Mouse (Mus musculus): Measurements from ENCODE around the gene Rpia.
A peak's percentile ranks its signal among the peaks of the same experiment; 100 is the strongest.
"Not testable (repeated sequence)": the region's sequence is repeated elsewhere in the genome, so short reads cannot be mapped to it uniquely, and the experiment has no call there.

The Rpia gene

DNA sequence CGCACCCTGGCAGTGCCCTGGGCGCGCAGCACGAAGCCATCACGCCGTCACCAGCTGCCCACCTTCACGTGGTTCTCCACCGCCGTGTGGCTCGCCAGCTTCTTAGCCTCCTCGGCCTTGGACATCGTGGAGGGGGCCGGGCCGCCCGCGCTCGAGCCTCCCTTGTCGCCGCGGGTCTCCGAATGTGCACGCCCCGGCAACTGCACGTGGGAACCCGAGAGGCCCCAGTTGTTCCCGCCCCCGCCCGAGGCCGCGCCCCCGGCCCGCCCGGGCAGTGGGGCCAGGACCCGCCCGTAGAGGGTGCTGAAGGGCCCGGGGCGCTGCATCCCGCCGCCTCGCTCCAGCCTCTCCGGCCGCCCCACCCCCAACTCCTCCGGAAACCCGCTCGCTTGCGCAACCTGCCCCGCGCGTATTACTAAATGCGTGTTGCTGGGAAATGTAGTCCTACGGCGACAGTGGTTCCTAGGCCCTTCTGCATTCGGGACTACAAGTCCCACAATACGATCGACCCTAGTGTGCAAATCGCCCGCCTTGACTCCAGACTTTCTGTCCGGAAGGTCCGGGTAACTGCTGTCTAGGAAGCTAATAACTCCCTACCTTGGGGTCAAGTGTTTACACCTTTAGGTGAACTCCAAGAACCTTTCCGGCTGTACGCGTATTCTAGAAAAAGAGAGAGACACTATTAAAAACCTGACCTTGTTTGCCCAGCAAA is at the start of gene Rpia:
Gene Rpia, minus strand, starts transcription at position 409 of the 712 bp plus-strand sequence.
- peak; percentile 99 for DNase-seq

DNA sequence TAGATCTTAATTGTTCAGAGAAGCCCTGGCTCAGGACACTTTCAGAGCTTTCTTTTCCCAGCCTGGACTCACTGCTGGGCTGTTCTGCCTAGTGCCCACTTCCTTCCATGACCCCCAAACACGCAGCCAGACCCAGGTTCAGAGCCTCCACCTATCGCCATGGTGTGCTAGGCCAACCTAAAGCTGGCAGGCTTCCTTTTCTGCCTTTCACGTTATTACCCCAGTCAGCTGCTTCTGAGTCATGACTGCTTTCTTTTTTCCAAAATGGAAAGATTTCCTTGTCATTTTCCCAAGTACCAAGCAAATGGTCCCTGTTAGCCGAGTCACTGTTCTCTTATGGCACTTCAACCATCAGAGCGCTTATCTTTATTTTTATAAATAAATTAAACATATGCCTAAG is 48.2 kb upstream of the Rpia start:
- no peak for DNase-seq

DNA sequence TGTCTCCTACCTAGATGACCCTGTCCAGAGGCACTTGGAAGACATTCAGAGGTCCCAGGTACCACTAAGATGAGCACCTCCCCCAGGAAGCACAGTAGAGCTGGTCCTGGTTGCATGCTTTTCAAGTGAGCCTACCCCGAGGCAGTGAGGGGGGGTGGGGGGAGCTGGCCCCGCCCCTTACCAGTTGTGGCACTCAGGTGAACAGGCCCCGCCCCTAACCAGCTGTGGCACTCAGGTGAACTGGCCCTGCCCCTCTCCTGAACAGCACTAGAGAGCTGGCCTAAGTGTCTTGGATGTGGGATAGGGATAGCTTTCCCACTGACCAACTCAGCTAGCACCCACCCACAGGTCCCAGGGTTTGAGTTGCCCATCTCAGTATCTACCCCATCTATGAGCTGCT is 46.5 kb upstream of the Rpia start:
- no peak for DNase-seq

DNA sequence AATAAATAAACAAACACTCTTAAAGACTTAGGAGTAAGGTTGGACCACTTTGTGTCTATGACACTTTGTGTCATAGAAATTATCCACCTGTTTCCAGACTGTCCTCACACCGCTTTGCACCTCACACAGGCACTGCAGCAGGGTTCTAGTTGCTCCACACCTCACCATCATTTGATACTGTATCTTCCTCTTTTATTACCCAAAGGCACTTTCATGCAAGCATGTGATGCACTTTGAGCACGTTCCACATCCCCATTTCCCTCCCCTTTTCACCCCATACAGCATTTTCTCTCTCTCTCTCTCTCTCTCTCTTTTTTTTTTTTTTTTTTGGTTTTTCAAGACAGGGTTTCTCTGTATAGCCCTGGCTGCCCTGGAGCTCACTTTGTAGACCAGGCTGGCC is 45.3 kb upstream of the Rpia start:
- DNase-seq, result no peak

DNA sequence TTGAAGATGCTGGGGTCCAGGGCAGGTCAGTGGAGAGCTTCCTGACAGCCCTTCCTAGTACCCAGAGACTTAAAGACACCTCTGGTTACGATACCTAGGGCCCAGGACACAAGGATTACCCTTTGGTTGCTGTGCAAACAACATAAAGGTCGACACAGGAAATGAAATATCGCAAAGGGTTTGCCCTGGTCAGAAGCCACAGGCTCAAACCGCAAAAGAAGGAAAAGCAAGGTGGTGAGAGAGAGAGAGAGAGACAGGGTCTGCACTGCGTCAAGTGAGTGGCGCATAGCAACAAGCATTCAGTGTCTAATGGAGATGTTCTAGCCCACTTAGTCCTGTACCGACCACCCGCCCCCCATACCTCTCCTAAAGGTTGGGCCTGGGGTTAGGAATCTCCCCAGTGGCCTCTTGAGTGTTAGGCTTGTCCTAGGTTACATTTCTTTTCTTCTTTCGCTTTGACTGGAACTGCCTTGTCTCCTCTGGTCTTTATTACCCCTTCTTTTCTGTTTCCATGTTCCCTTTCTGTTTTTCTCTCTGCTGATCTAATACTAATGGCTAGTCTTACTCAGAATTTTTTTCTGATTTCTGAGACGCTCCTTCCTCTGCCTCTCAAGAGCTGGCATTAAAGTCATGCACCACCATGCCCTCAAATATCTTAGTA is 39.3 kb upstream of the Rpia start:
- no peak for DNase-seq

DNA sequence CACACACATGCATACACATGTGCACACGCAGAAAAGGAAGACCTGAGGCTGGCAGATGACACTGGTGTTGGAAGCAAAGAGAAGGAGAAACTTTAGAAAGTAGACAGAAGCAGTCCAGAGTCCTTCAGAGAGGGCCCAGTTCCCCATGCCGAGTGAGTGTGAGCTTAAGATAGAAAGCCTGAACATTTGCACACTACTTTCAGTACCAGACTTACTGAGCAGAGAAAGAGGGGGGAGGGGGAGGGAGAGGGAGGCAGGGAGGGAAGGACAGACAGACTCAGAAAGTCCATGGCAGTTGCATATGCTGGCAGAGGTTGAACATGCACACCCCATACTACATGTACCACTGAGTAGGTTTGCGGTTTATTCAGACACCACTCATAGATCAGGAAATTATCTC is 38.5 kb upstream of the Rpia start:
- DNase-seq, result no peak

DNA sequence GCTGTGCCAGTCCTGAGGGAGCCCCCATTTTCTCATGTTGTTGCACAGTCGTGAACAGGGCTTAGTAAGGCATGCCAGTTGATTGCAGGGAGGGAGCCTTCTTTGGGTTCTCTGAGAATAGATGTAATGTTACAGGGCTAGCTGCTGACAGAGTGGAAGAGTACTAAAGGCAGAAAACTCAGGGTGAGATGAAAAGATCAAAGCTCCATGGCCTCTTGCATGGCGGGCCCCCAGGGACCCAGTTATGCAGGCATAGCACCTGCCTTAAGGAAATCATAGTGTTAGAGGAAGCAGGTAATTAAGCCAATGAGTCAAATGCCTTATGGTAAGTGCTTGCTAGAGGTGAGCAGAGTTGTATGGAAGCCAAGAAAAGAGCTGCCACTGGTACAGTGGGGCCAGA is 37.4 kb upstream of the Rpia start:
- no peak for DNase-seq

DNA sequence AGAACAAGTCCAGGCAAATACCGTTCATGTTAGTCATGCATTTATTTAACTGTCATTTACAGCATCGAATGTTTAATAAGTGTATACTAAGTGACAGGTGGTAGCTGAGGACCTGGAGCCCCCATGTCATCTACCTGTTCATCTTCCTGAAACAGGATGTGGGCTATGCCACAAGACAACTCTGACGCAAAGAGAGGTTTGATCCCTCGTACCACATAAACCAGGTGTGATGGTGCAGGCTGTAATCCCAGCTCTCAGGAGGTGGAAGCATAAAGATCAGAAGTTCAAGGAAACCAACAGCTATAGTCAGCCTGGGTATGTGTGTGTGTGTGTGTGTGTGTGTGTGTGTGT is 32.9 kb upstream of the Rpia start:
- no peak for DNase-seq

DNA sequence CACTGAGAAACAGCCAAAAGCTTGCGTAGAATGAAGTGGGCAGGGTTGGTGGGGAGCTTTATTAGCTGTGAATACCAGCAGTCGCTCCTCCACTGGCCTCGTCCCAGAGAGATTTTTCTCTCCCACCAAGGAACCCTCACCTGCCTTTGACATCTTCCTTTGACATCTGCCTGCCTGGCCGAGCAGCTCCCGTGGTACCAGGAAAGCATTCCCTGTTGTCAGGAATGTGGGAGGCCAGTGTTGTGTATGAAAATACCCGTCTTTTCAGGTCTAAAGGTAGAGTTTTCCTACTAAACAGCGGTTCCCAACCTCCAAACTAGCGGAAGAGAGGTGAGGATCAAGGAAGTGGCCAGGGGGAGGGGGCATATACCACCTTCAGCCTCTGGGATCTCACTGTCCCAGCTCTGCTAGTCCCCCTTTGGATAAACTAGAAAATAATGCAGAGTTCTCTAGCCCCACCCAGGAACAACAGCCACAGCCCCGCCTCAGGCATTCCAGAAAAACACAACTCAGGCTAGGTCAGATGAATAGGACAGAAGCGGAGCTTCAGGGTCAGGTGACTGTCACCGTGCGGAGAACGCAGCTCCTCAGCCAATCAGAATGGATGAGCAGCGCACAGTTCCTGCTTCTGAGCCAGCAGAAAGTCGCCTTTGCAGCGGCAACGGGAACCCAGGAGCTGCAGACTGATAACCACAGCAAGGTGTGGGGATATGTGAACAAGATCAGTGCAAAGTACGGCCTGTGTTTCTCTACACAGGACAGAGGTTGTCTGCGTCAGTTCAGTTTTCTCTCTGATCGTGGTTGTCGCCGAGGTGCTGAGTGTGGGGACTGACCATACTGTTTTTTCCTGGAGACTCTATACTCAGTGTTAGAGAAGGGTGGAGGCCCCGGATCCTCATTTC is 32.3 kb upstream of the Rpia start:
- peak; percentile 80 for DNase-seq

DNA sequence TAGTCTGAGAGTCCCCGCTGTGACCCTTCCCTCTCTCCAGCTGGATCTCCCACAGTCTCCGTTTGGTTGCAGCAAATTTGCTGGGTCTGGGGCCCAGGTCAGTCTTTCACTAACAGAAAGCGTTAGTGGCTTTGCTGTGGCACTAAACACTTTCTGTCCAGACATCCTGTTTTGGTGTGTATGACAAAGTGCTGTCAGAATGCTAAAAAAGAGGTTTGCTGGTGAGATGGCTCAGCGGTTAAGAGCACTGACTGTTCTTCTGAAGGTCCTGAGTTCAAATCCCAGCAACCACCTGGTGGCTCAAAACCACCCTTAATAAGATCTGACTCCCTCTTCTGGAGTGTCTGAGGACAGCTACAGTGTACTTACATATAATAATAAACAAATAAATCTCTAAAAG is 31.2 kb upstream of the Rpia start:
- DNase-seq, result not testable (repeated sequence)

DNA sequence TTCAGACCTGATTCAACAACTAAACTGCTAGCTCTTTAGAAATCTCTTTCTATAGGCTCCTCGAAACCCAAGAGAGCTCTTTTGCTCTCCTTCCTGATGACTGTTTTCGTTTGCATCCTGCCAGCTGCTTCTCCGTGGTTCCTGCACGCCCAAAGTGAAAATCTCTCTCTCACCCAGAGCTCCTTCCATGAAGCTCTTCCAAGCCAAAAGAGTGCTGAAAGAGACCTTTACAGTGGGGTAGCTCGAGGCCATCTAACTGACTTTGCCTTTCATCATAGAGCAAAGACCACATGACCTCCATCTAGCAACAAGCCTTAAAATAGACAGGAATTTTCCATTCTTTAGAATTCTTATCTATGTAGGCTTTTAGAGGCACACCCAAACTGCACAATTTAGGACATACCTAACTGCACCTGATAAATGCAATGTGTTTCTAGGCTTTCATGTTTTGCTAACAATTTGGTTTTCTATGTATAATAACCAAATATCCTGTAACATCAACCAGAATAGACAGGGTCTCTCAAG is 30.4 kb upstream of the Rpia start:
- DNase-seq, result no peak

DNA sequence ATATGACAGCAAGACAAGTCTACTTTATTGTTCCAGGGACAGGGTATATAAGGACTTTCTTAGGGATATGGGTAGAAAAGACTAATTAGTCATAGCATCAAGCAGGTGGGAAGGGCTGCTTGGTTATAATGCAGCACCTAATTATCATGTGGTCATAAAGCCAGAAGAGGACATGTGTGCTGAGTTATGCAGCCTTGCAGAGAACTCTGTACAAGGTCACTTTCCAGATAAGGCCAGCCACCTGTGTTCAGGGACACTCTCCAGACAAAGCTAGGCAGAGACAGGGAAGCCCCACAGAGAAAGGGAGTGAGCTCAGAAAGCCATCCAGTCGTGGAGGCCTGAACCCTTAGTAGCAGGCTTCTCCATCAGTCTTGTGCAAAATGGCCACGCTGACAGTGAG is 29.5 kb upstream of the Rpia start:
- DNase-seq, result no peak

DNA sequence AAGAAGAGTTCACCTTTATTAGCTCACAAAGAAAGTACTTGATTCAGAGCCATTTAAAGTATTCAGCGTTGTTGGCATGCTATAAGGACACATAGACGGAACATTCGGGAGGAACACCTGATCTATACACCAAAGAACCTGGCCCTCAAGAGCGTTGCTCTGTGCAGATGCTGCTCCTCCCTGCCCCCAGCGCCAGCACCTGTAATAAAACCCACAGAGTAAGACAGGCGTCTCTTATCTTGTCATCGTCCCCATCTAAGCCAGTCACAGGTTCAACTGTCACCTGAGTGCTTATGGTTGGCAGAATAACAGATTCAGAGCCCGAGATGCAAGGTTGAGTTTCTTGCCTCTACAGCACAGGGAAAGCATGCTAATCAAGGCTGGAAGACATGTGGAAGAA is 23.4 kb upstream of the Rpia start:
- no peak for DNase-seq

DNA sequence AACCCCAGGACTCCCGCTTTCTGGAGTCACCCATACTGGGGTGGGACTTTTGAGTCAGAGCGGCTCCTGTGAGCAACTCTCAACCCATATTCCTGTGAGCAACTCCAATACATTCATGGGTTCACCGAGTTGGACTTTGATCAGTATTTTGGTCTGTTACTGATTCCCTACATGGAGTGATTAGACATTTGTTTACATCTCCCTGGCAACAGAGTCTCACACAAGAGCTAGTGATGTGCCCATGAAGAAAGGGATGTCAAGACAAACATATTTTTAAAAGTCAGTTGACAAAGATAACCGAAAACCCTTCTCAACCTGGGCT is 22.6 kb upstream of the Rpia start:
- no peak for DNase-seq

DNA sequence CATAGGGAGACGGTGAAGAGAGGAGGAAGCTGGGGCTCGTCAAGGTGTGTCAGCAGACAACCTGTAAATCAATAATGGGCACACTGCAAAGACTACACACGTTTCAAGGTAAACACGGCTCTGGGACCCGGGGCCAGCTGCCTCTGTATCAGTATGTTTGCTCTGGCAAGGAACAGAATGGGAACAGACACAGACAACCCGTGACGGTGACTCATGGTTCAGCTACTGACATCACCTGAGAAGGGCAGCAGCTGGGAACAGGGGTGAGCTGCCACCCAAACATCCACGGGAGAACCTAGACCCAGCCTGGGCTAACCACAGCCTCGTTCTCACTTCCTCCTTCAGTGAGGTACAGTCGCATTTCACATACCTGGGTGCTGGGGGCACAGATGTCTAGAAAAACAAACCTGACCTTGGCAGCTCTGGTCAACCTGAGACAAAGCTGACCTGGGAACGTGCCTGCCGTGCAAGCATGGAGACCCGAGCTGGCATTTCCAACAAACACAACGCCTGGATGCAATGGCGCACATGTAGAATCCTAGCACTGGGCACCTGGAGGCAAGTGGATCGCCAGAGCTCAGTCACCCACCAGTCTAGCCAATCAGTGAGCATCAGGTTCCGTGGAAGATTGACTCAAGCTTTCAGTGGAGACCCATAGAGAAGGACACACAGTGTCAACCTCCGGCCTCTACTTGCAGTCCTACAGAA is 22.0 kb upstream of the Rpia start:
- no peak for DNase-seq

DNA sequence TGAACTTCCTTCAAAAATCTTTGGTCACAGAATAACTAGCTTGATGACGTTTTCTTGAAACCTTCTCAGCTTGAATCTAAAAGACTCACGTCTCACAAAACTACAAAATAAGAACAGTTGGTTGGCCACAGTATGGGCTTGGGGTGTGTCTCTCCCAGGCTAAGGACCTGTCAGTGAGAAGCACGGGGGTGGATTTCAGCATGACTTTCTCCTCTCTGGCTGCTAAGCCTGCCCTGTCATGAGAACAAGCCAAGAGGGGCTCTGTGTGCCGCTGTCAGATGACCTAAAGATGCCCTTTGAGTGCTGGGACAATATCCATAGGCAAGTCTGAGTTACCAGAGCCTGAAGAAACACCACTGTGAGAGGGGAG is 20.5 kb upstream of the Rpia start:
- DNase-seq, result no peak

DNA sequence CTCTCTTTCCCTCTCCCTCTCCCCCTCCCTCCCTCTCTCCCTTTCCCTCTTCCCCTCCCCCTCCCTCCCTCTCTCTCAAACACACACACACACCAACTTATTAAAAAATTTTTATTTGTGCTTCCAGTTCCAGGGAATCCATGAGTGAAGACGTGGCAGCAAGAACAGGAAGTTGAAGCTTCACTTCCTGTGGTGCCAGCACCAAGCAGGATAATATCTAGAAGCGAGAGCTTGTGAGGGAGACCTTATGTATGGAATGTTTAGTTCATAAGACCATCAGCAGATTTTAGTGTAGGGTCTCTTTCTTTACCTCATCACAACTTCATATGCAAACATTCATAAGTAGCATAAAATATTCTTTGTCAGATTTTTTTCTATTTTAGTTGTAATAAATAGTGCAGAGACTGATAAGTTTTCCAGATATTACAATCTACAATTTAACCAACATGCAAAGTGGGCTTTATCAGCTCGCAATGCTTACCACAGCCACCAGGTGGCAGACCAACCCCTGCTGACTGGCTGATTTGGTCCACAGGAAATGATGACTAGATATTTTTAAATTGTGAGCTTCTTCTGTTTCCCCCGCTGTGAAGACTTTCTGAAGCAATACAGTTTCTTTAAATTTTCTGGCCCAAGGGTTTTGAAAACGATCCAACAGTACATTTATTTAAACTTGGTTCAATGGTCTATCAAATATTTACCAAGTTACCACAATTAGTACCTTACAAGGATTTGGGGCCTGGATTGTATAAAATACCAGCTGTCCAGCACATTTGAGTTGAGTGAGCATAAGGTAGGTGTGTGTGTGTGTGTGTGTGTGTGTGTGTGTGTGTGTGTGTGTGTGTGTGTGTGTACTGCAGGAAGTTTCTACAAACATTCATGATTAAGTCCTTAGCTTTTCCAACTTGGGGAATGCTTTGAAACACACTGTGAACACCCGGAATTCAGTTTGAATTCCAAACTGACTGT is 19.8 kb upstream of the Rpia start:
- peak; percentile 73 for DNase-seq

DNA sequence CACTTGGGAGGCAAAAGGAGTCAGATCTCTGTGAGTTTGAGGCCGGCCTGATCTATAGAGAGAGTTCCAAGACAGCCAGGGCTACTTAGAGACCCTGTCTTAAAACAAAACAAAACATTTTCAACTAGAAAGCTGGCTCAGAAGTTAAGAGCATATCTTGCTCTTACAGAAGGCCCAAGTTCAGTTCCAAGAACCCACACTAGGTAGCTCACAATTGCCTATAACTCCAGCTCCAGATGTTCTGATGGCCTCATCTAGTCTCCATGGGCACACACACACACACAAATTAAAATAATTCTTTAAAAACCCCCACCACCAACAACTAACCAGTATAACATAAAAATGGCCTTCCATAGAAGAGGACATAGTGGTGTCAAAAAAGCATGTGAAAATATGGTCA is 18.5 kb upstream of the Rpia start:
- DNase-seq, result no peak

DNA sequence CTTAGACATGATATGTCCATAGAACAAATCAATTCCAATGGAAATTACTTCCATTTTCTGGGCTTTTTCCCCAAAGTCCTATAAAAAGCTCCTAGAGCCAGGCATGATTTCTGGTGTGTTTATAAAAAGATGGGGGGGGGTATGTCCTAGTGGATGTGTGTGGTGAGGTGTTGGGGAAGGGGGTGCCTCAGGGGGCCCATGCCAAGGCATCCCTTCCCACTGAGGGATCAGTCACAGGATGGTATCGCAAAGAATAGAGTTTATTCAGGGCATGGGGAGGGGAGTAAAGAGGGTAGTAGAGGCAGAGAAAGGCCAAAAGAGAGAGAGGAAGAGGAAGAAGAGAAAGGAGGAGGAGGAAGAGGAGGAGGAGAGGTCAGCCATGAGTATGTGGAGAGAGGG is 14.5 kb upstream of the Rpia start:
- no peak for DNase-seq

DNA sequence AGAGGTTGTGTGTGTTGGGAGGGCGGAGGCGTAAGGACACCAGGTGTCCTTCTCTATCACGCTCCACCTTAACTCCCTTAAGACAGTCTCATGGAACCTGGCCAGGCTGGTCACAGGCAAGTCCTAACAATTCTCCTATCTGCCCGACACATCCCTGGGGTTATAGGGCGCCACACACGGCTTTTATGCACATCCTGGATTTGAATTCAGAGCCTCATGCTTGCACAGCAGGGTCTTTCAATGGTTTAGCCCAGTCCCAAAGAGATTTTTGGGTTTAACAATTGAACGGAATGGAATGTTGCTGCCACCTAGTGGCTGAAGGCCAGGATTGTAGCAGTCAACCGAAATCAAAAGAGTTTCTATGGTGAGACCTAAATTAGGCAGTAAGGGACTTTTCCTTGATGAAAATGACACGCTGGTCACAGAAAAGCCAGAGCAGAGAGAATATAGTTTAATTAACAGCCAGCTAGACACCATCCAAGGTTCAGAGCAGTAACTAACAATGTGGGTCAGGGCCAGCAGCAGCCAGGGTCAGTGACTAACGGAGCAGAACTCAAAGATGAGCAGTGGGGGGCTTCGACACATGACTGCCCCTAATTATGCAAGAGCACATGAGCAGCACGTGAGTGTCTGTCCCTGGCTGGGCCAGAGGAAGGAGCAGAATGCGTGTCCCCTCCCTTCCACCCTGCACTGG is 13.9 kb upstream of the Rpia start:
- peak; percentile 90 for DNase-seq

DNA sequence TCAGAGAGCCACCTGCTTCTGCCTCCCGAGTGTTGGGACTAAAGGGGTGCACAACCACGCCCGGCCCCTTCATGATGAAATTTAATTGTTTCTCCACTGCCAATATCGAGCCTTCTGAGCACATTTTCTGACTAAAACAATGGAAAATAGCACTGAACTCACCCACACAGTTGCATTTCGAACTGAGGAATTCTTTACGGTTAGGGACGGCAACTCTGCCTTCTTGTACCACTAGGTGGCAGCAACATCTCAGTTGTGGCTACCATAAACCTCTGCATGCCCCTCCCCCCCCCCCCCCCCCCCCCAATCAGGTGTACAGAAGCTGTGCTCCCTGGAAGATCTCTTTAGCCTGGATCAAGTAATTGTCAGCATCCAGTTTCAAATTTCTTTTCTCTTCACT is 13.2 kb upstream of the Rpia start:
- DNase-seq, result peak; percentile 73
